Mouse (Mus musculus) left cerebral cortex, adult 8-10 months (tissue): Measurements from ENCODE around the gene Nectin1. TPM values are rescaled to one million over a fixed set of nuclear protein-coding genes. Genes with fewer than 3 reads are reported as not detected.

Experiments used
- DNase-seq, 2 experiments: peaks; one replicate each; pipeline ENCODE4 v3.0.0; 2022; ENCODE audit warnings: low spot score in 2 of 2
- total RNA-seq, 4 experiments: library from RNA; stranded (reverse); gene quantifications; 2 replicates each; pipeline ENCODE4 v1.2.4; 2022

Nectin1 gene
- 10 to 100 TPM; 53.8 to 66.5 (median 60.4) TPM for total RNA-seq

GRCm38 (mm10) chr9:43743647-43744137 is at the start of gene Nectin1:
Nectin1 (plus strand) TSS chr9:43743984.
- peak; percentile 81 to 85 for DNase-seq

- DNase-seq: no peak
Observed at GRCm38 (mm10) chr9:43698080-43698712, 45.6 kb upstream of the Nectin1 start.

- no peak for DNase-seq
Observed at GRCm38 (mm10) chr9:43698841-43699240, 44.9 kb upstream of the Nectin1 start.

GRCm38 (mm10) chr9:43699417-43700225 is 44.2 kb upstream of the Nectin1 start:
- DNase-seq: no peak

GRCm38 (mm10) chr9:43700226-43700579 is 43.6 kb upstream of the Nectin1 start:
- no peak for DNase-seq

- no peak for DNase-seq
Observed at GRCm38 (mm10) chr9:43701748-43702147, 42.0 kb upstream of the Nectin1 start.

GRCm38 (mm10) chr9:43707571-43707970 is 36.2 kb upstream of the Nectin1 start:
- no peak for DNase-seq

GRCm38 (mm10) chr9:43708715-43709114 is 35.1 kb upstream of the Nectin1 start:
- DNase-seq: peak in 1 of 2 experiments; percentile 30

GRCm38 (mm10) chr9:43713432-43713831 is 30.4 kb upstream of the Nectin1 start:
- no peak for DNase-seq

- DNase-seq: peak in 1 of 2 experiments; percentile 36
Observed at GRCm38 (mm10) chr9:43719407-43719839, 24.4 kb upstream of the Nectin1 start.

GRCm38 (mm10) chr9:43720046-43720445 is 23.7 kb upstream of the Nectin1 start:
- no peak for DNase-seq

GRCm38 (mm10) chr9:43724093-43724492 is 19.7 kb upstream of the Nectin1 start:
- DNase-seq: no peak

GRCm38 (mm10) chr9:43729450-43730266 is 14.1 kb upstream of the Nectin1 start:
- no peak for DNase-seq

GRCm38 (mm10) chr9:43730284-43731027 is 13.3 kb upstream of the Nectin1 start:
- DNase-seq: no peak

GRCm38 (mm10) chr9:43731880-43732279 is 11.9 kb upstream of the Nectin1 start:
- no peak for DNase-seq

- DNase-seq: no peak
Observed at GRCm38 (mm10) chr9:43732671-43733070, 11.1 kb upstream of the Nectin1 start.

- no peak for DNase-seq
Observed at GRCm38 (mm10) chr9:43734952-43735351, 8.8 kb upstream of the Nectin1 start.

GRCm38 (mm10) chr9:43736046-43736730 is 7.6 kb upstream of the Nectin1 start:
- DNase-seq: no peak

- no peak for DNase-seq
Observed at GRCm38 (mm10) chr9:43737331-43737730, 6.5 kb upstream of the Nectin1 start.

- no peak for DNase-seq
Observed at GRCm38 (mm10) chr9:43737871-43738292, 5.9 kb upstream of the Nectin1 start.
